Mouse (Mus musculus): ENCODE results near the gene Slc46a2.

Slc46a2 gene

GRCm38 (mm10) chr4:59859693-59860425 lies 55.0 kb downstream of the Slc46a2 start:
- DNase-seq (ENCODE audit: extremely low spot score) = no peak
